Mouse (Mus musculus) embryo, embryonic 9.5 days (tissue): ENCODE data around the gene 0610040J01Rik.
"Not testable (repeated sequence)": the region's sequence is repeated elsewhere in the genome, so short reads cannot be mapped to it uniquely, and the experiment has no call there.

ENCODE experiments used
- DNase-seq: peaks from one replicate; pipeline ENCODE4 v3.0.0-alpha.2; 2017; ENCODE audit errors: extremely low spot score

The 0610040J01Rik gene

DNA sequence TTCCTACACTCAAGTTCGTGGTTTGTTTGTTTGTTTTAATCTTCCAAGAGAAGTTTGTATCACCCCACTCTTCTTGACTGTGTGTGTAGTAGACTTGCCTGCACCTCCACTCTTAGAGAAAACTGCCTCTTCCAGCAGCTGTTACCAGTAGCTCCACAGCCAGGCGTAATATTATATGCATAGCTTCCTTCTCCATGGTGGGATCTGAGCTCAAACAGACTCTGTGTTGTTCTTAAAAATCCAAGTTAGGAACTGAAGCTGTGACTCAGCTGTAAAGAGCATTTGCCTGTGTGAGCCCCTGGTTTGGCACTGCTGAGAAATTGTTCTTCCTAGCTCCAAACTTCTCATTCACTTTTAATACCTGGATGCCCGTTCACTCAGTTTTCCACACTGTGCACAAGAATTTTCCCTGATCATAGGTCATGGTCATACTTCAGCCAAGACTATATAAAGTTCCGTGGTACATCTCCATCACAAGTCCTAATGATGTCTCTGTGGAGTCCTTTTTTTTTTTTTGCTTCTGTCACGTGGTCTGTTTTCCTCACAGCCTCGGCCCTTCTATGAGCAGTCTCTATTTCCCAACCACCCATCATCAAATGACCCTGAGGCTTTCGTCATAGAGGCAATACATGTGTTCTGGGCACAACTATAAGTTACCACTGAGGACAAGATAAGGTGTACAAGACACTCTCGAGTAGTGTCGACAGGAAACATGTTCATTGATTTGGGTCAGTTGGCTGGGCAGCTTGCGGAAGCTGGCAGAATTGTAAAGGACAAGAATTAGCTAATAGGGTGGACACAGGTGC is 16.4 kb downstream of the 0610040J01Rik start:
- DNase-seq = no peak

DNA sequence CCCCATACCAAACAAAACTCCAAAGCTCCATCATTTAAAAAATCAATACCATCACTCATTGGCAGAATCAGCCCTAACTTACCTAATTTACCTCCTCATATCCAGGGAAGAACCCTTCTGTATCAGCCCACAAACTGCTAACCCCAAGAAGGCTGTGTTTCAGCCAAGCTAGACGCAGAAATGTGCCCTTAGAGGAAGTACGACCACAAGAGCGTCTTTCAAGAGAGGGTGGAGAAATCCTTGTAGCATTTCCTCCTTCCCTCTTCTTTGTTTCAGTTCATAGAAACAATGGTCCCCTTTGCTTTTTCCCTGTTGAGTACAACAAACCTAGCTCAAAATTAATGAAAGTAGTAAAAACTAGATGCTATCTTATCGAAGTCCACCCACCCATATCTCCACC is 18.9 kb downstream of the 0610040J01Rik start:
- DNase-seq = no peak

- DNase-seq = no peak
Measured at GRCm38 (mm10) chr5:63833955-63834354, 21.8 kb downstream of the 0610040J01Rik start.

DNA sequence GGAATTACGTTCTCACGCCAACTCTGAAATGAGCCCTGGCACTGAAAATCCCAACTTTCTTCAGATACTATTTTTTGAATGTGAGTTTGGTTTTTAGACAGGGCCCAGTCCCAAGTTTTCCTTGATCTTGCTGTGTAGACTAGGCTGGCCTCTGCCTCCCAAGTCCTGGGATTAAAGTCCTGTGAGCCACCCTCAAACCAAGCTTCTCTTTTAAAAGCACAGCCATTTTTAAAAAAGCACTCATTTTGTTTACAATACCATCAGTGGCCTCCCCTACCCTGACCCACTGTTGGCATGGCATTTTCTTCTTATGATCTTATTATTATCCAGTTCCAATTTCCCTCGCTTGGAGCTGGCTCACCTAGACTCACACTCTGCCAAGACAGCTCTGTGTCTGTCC is 22.3 kb downstream of the 0610040J01Rik start:
- no peak for DNase-seq

DNA sequence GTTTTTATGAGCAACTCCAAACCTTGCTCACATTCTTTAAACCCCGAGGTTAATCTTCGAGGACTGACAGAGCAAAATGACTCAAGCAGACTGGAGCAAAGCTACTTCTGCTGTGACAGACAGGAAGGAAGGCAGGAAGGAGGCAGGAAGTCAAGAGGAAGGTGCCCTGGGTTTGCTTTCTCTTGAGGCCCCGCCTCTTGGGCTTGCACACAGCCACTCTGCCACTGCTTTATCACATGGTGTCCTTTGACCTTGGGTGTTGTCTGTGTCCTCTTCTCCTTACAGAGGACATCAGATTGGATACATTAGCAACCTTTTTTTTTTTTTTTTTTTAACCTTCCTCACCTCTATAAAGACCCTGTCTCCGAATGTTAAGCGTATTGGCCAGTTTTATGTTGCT is 25.0 kb downstream of the 0610040J01Rik start:
- no peak for DNase-seq

DNA sequence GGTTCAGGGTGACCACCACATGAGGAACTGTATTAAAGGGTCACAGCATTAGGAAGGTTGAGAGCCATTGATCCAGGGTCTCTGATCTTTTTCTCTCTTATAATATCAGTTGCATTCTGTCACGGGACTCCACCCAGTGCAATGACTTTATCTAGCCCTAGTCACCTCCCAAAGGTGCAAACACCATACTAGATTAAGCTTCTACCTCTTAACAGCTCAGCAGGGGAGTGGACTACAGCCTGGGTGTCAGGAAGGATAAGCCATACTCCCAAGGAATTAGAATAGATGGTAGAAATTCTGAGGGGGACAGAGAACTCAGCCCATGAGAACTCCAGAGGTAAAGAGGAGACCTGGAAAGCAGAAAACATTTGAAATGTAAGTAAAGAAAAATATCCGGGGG is 25.7 kb downstream of the 0610040J01Rik start:
- no peak for DNase-seq

GRCm38 (mm10) chr5:63839801-63840416 is 27.7 kb downstream of the 0610040J01Rik start:
- no peak for DNase-seq

DNA sequence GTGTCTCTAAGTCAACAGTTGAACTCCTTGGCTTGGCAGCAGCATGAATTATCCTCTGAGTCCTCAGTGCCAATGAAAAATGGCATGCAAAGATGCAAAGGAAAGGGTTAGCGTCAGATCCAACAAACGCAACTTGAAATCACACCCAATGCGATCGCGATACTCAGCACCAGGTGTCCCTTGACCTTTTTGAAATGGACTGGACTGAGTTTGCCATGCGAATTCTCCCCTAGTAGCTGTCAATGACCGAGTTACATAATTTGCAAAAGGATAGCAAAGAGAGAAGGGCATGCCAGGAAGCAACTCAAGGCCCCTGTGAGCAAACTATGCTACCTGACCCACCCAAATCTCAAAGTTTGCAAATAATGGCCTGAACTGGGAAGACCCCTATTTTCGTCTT is 34.9 kb downstream of the 0610040J01Rik start:
- no peak for DNase-seq

GRCm38 (mm10) chr5:63847541-63848226 is 35.5 kb downstream of the 0610040J01Rik start:
- DNase-seq = no peak

- DNase-seq = no peak
Measured at GRCm38 (mm10) chr5:63858901-63859300, 46.7 kb downstream of the 0610040J01Rik start.

GRCm38 (mm10) chr5:63867421-63867820 is 55.3 kb downstream of the 0610040J01Rik start:
- DNase-seq = no peak

DNA sequence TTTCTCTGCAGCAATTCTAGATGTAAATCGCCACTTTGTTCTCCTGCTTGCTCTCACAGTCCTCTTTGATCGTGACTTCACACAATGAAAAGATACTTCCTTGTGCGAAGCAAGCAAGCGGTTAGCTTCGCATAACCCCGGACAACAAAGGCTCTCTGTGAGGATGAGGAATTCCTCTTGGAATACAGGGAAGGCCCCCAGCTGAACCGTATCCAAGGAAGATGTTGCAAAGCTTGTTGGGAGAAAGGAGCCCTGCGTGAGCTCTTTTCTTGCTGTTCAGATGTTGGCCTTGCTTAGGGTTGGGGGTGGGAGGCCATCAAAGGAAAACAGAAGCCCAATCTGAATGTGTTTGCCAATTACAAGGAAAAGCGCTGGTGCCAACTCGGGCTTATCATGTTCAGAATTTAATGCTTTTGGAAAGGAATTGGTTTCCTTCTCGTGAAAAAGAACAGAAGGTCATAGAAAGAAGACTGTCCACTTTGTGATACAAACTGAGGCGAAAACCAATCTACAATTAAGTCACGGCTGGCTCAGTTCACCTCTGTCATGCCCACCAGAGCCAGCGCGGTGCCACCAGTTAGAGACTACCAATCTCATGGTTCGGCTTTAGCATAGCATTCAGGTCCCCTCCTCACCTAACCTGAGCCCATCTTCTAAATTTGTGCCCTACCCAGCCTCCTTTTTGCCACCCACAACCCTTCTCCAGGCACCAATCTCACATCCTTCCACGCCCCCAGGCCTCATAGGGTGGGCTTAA is 60.2 kb downstream of the 0610040J01Rik start:
- peak; percentile 31 for DNase-seq

DNA sequence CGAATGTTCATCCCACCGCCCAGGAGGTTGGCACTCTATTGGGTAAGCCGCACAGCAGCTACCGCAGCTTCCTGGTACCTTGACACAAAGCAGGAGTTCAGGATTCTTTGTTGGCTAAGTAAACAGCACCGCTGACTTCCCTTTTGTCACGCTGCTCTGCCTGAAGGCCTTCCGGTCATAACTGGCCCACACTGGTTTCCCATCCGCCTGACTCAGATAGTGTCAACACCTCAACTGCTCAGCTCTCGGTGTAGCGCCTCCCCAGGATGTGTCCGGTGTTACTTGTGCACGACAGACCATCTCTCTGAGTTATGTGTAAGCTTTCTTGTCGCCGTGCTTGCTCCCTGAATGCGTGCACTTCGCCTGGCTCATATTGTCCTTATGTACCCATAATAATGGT is 62.7 kb downstream of the 0610040J01Rik start:
- peak; percentile 33 for DNase-seq

DNA sequence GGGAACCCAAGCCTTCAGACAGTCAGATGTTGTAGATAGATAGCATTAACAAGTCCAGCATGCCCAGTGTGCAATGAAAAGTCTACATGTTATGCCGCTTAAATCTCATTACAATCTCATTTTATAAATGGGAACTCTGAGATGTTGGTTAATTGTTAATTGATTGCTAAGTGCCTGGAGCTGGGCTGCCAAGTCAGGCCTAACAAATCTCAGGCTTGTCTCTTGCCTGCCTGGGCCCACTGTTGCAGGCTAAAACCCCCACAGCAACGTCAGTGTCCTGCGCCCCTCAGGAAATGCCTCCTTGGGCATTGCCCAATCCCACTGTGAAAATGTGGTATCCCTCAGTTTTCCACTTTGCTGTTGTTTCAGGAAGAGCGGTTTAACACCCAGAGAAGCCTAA is 63.9 kb downstream of the 0610040J01Rik start:
- DNase-seq = no peak

DNA sequence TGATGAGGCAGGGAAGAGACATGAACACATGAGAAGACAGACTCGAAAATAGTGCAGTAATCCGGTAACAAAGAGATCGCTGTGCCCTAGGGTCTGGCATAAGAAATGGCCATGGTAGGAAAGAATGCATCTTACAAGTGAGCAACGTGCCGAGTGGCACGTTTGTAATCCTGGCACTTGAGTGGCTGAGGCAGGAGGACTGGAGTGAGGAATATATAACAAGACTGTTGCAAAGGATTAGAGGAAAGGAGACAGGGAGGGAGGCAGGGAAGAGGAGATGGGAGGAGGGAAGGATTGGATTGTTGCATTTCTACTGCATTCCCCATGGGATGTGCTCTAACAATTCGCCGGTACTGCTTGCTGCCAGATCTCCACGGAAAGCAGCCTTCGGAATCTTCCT is 66.9 kb downstream of the 0610040J01Rik start:
- no peak for DNase-seq

GRCm38 (mm10) chr5:63886292-63886691 is 74.1 kb downstream of the 0610040J01Rik start:
- no peak for DNase-seq

DNA sequence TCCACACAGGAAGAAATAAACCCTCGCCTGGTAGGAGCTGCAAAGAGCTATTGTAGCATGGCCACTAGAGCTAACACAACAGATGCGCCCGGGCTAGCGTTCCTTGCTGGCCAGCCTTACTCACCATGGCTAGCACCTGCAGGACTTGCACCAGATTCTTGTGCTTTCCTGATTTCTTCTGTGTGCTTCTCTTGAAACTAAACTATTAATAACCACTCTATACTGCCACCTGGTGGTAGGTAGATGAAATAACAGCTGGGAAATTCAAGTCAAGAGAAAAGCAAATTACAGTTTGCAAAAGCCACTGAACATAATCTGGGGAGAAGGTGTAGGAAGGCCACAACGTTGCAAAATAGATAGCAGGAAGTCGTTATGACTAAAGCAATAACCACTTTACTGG is 74.5 kb downstream of the 0610040J01Rik start:
- DNase-seq = peak; percentile 38

DNA sequence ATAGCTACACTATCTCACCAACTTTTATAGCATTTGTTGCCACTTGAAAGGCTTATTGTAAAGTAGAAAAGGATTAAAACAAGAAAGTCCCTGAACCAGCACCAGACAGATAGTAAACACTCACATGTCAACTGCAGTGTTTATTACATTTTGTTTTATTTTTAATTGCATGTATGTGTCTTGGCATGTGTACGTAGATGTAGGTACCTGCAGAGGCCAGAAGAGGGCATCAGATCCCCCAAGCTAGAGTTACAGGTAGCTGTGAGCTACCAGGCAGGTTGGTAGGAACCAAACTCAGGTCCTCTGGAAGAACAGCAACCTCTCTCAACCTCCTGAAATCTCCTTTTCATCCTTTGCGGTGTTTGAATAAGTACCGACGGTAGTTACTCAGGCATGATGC is 74.9 kb downstream of the 0610040J01Rik start:
- DNase-seq = no peak

- no peak for DNase-seq
Measured at GRCm38 (mm10) chr5:63891241-63891640, 79.1 kb downstream of the 0610040J01Rik start.

DNA sequence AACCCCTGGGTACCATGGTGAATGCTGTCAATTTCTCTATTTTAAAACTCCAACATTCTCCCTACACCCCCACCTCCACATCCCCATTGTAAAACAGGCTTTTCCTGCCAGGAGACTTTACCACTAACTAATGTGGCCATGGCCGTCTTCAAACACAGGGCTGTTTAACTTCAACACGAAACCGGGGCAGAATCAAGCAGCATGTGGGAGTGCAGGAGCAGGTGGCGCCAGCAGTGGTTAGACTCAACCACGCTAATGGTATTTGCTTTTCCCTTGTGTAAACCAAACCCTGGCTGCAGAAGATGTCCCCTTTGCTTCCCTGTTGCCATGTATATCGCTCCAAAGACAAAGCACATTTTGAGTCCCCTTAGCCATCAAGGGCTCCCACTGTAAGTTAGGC is 79.7 kb downstream of the 0610040J01Rik start:
- DNase-seq = no peak

GRCm38 (mm10) chr5:63897001-63897819 is 85.0 kb downstream of the 0610040J01Rik start:
- not testable (repeated sequence) for DNase-seq
